Mouse (Mus musculus): ENCODE results near the gene Zfp276.

- no peak for TF ChIP-seq GATA1 (IDR thresholded peaks at IDR 0.05; ENCODE audit: low read length)
- TF ChIP-seq TAL1 (IDR thresholded peaks at IDR 0.05; ENCODE audit: low read length): no peak
These were observed 33.1 kb upstream of the Zfp276 start for GRCm38 (mm10) chr8:123220917-123221316.

Measured in erythroblast, embryonic 14.5 days (primary cell).